Mouse (Mus musculus) MEL (cell line): ENCODE results near the gene Dock10.

ENCODE experiments used
- CTCF ChIP-seq, 3 experiments: IDR thresholded peaks in 2 of 3; conservative IDR thresholded peaks in 1 of 3; 2 replicates each; pipeline ENCODE4 v1.5.1; 2011 to 2012; ENCODE audit warnings: low read length in 3 of 3, low read depth in 2 of 3, mild to moderate bottlenecking in 2 of 3, improper control_type of control experiment in 1 of 3, inconsistent platforms in 1 of 3, mixed read lengths in 1 of 3, moderate library complexity in 1 of 3; ENCODE audit not compliant: control insufficient read depth in 1 of 3, insufficient read depth in 1 of 3, poor library complexity in 1 of 3, severe bottlenecking in 1 of 3
- ELF1 ChIP-seq: IDR thresholded peaks from 2 replicates; pipeline ENCODE4 v1.6.1; 2014; ENCODE audit warnings: low read depth, mild to moderate bottlenecking, inconsistent platforms, low read length, improper control_type of control experiment, moderate library complexity
- GABPA ChIP-seq: IDR thresholded peaks from 2 replicates; pipeline ENCODE4 v1.6.1; 2012; ENCODE audit warnings: low read depth, mild to moderate bottlenecking, inconsistent platforms, low read length, improper control_type of control experiment, moderate library complexity
- GATA1 ChIP-seq: IDR thresholded peaks from 2 replicates; pipeline ENCODE4 v1.6.1; 2011; ENCODE audit warnings: low read depth, low read length, improper control_type of control experiment
- KAT2A ChIP-seq: conservative IDR thresholded peaks from 2 replicates; pipeline ENCODE4 v1.6.1; 2012; ENCODE audit warnings: low read depth, low read length, improper control_type of control experiment, inconsistent platforms
- MEF2A ChIP-seq: IDR thresholded peaks from 2 replicates; pipeline ENCODE4 v1.6.1; 2014; ENCODE audit warnings: low read depth, mild to moderate bottlenecking, inconsistent platforms, low read length, improper control_type of control experiment; ENCODE audit not compliant: poor library complexity, insufficient replicate concordance, severe bottlenecking; ENCODE audit errors: extremely low read depth
- POLR2A ChIP-seq, 2 experiments: IDR thresholded peaks; 2 replicates each; pipeline ENCODE4 v1.6.1; 2011 to 2012; ENCODE audit warnings: low read length in 2 of 2, mild to moderate bottlenecking in 2 of 2, control low read depth in 1 of 2, improper control_type of control experiment in 1 of 2, low read depth in 1 of 2, moderate library complexity in 1 of 2; ENCODE audit not compliant: control insufficient read depth in 1 of 2, insufficient read depth in 1 of 2, poor library complexity in 1 of 2
- UBTF ChIP-seq: IDR thresholded peaks from 2 replicates; pipeline ENCODE4 v1.6.1; 2012; ENCODE audit warnings: low read depth, mild to moderate bottlenecking, inconsistent platforms, low read length, improper control_type of control experiment, moderate library complexity, borderline replicate concordance; ENCODE audit not compliant: insufficient read depth

DNA sequence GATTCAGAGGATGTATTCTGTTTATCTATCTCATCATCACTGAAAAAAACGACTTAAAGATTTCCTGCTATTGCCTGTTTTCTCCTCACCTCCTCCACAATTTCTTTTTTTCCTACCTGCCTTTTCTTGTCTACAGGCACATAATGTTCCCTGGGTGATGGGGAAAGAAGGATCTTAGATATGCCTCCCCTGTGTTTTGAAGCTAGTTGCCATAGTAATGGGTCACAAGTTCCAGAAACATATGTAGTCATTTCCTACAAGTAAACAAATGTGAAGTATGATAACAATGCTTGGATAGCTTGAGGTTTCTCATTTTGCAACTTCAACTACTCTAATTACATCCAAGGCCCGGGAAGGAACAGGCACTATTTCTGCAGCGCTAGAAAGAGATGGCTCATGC is 42.4 kb downstream of the Dock10 start:
- TF ChIP-seq ELF1 (no peak), UBTF (no peak), CTCF (IDR thresholded peaks at IDR 0.05 in 2 of 3, conservative IDR thresholded peaks at IDR 0.05 in 1 of 3; ENCODE audit: control insufficient read depth in 1 of 3, insufficient read depth in 1 of 3, low read depth in 2 of 3, low read length in 3 of 3, poor library complexity in 1 of 3, severe bottlenecking in 1 of 3) (no peak), POLR2A (IDR thresholded peaks at IDR 0.05; ENCODE audit: control insufficient read depth in 1 of 2, insufficient read depth in 1 of 2, low read depth in 1 of 2, low read length in 2 of 2, poor library complexity in 1 of 2) (no peak), KAT2A (no peak), MEF2A (no peak), GATA1 (no peak), GABPA (no peak)
